Mouse (Mus musculus): ENCODE measurements around the gene Gm45194.

The Gm45194 gene

DNA sequence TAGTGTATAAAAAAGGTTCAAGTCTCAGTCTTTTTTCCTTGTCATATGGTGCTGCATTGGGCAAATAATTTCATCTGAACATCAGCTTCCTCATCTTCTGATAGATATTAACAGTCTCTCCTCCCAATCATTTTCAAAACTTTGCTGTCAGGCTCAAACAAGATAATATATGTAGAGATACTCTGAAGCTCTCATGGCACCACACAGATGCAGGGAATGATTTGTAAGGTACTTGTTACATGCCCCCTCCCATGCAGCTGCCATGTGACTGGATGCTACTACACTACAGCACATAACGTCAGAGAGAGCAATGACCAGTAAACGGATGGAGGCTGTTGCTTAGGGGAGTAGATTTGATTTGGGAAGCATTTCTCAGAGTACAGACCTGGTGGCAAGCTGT, at the start of gene Gm45194:
Gm45194 (plus strand) TSS at position 301 of the 400 bp plus-strand sequence.
- DNase-seq (ENCODE audit: low spot score in 2 of 2), result no peak

DNA sequence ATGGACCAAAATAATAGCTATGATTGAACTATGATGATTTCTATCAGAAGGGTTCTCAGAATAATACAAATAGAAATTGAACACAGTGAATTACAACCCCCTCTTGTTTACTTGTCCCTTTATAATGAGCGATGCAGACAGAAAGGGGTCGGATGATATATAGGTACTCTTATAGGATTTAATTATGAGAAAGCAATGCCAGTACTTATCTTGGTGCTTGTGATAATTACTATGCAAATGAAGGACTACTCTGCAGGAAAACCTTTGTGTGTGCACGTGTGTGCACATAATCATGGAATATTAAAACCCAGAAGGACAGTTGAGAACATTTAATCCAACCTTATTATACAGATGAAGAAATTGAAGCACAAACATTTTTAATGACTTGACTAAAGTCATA, 35.3 kb upstream of the Gm45194 start:
- no peak for DNase-seq (ENCODE audit: low spot score in 2 of 2)

- no peak for DNase-seq (ENCODE audit: low spot score in 2 of 2)
Measured at GRCm38 (mm10) chrX:111881251-111881650, 9.9 kb upstream of the Gm45194 start.

GRCm38 (mm10) chrX:111894321-111895050, 3.3 kb downstream of the Gm45194 start:
- no peak for DNase-seq (ENCODE audit: low spot score in 2 of 2)

GRCm38 (mm10) chrX:111895084-111895779, 4.0 kb downstream of the Gm45194 start:
- no peak for DNase-seq (ENCODE audit: low spot score in 2 of 2)

DNA sequence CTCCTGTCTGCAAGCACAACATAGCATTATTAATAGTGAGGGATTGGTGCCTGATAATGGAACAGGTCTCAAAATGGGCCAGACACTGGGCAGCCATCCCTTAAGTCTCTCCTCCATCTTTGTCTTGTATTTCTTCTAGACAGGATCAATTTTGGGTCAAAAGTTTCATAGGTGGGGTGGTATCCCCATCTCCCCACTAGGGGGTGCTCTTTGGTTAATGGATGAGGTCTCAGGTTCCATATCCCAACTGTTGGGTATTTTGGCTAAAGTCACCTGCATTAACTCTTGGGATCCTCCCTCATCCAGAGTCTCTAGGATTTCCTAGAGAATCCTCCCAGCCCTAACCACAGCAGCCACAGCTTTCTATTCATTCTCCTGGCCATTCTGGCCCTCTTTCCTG, 26.2 kb downstream of the Gm45194 start:
- no peak for DNase-seq (ENCODE audit: low spot score in 2 of 2)

DNA sequence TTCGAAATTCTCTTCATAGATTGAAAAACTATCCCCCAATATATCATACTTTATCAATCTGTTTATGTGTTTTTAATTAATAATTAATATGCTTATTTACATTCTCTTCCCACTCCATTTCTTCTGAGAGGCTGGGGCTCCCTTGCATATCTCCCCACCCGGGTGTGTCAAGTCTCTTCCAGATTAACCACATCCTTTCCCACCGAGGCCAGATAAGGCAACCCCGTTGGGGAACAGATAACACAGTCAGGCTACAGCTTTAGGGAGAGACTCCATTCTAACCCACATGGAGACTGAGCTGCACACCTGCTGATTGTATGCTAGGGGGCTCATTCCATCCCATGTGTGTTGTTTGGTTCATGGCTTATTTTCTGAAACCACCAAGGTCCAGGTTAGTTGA, 69.7 kb downstream of the Gm45194 start:
- no peak for DNase-seq (ENCODE audit: low spot score in 2 of 2)

DNA sequence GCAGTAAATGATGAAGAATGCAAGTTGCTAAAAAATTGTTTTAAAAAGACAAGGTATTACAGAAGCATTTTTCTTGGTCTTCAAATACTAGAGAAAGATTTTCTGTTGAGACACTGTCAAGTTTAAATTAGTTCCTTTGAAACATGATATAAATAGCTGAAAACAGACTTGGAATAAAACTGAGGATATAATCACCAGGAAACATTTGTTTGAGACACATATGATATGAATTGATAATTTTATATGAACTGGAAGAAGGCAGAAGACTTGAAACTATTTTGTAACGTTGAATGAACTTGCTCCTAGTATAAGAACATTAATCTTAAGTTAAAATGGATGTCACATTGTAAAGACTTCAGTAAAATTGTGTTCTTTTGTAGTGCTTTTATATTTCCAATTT, 108.5 kb downstream of the Gm45194 start:
- no peak for DNase-seq (ENCODE audit: low spot score in 2 of 2)

DNA sequence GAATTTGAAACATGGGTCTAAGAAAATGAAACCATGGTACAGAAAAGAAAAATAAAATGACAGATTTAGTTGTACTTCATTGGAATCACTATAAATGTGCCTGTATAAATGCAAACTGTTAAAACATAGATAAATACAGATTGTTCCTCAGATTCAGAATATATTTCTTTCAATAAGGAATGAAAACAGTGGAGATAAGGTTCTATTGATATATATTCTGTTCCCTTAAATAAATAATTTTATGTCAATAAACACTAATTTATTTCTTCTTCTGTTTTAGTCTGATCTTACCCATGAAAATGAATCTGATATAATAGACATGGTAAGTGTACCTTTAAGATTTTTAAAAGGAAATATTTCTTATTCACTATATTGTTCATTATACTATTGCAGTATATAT, 119.5 kb downstream of the Gm45194 start, which contains the start of gene Tex16:
Tex16 (plus strand) TSS at position 301 of the 400 bp plus-strand sequence.
- DNase-seq (ENCODE audit: low spot score in 2 of 2), result no peak

DNA sequence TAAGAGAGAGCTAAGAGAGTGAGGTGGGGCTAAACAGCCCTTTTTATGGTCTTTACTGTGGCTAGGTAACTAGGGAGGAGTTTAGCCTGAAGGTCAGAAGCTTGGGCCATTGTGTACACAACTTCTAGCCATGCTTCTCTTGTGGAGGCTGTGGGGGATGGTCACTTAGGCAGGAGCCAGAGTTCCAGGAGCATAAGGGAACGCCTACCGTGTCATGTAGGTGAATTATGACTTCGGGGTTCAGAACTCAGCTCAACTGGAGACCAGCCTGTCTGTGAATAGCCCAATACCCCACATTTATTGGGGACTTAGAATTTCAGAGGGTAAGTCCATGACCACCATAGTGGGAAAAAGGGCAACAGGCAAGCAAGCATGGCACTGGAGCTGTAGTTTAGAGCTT, 347.6 kb downstream of the Gm45194 start, which contains the start of gene 4933403O08Rik:
4933403O08Rik (plus strand) TSS at position 301 of the 400 bp plus-strand sequence.
- no peak for DNase-seq (ENCODE audit: low spot score in 2 of 2)

DNA sequence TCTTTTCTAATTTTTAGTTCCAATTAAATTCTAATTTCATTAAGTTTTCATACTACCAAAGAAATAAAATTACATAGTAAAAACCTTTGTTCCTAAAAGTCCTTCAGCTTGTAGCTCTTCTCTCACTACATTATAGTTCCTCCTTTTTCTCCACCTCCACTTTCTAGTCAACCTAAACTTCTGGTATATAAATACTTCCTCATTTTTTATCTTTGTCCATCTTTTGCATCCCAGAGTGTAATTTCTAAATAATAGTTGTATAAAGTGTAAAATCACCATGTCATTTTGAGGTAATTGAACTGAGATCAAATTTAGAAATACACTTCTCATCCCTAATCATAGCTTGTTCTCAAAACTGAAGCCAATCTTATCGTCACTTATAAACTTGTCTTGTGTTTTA, 351.7 kb downstream of the Gm45194 start:
- DNase-seq (ENCODE audit: low spot score in 2 of 2), result no peak

DNA sequence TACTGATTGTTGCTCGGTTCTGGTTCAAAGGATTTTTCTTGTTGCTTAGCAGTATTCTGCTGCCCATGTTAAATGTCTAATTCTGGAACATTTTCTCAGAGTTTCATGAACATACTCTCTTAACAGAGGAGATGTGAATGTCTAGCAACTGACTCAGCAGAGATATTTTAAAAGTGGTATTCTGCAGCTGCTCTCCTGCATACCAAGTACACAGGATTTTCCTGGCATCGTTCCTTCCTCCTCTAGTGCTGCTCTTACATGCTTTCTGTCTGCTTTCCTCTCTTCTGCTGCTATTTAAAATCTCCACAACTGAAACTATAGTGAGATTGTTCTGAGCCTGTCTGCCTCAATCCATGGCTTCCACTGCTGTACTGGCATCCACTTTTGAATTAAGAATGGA, 364.3 kb downstream of the Gm45194 start:
- DNase-seq (ENCODE audit: low spot score in 2 of 2), result peak; percentile 15 to 22

DNA sequence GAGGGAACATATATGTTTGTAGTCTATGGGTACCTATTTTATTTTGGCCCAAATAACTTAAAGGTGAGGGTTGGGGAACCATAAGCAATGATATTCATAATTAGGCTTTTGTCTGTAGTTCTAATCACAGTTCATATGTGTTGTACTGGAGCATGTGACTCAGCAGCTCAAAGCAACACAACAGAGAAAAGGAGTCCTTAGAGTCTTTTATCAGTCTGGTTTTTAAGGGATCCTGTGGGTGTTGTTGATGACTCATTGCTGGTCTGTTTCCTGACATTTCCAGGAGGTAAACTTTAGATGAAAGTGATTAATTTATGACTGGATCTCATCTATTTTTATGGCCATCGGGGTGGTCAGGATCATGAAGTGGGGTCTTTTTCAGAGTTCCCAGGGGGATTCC, 382.4 kb downstream of the Gm45194 start:
- no peak for DNase-seq (ENCODE audit: low spot score in 2 of 2)
